Mouse (Mus musculus) layer of hippocampus, adult 9-11 months (tissue): ENCODE measurements around the gene Zfp984.
"Not testable (repeated sequence)": the region's sequence is repeated elsewhere in the genome, so short reads cannot be mapped to it uniquely, and the experiment has no call there.

Experiments used
- DNase-seq: peaks from one replicate; pipeline ENCODE4 v3.0.0; 2022

Gene Zfp984

DNA sequence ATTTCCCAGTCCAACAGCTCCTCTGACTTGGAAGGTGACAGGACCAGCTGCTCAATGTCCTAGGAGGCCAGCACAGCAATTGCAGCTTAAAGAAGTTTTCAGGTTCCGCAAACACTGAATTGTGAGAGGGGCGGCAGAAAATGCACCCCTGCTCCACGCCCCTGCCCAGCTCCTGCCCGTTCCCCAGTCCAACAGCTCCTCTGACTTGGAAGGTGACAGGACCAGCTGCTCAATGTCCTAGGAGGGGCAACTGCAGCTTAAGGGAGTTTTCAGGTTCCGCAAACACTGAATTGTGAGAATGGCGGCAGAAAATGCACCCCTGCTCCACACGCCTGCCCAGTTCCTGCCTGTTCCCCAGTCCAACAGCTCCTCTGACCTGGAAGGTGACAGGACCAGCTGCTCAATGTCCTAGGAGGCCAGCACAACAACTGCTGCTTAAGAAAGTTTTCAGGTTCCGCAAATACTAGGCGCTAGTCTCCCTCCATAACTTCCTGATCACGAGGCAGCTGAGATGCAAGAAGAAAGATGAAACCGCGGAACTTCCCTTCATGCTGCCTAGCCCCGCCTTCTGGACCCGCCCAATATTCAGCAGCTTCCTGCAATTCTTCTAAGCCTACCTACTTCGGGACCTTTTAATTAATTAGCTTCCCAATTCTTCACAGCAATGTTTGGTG lies at the start of gene Zfp984:
Gene Zfp984, minus strand, starts transcription at position 497 of the 674 bp plus-strand sequence.
- not testable (repeated sequence) for DNase-seq

DNA sequence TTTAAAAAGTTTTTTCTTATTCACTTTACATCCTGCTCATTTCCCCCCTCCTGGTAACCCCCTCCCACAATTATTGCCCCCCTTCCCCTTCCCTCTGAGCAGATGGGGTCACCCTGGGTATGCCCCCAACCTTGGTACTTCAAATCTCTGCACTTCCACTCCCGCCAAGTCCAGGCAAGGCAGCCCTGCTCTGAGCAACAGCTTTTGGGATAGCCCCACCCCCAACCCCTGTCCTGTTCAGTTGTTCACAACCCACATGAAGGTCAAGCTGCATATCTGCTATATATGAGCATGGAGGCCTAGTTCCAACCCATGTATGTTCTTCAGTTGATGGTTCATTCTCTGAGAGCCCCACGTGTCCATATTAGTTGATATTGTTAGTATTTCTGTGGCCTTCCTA lies 41.2 kb upstream of the Zfp984 start:
- no peak for DNase-seq

DNA sequence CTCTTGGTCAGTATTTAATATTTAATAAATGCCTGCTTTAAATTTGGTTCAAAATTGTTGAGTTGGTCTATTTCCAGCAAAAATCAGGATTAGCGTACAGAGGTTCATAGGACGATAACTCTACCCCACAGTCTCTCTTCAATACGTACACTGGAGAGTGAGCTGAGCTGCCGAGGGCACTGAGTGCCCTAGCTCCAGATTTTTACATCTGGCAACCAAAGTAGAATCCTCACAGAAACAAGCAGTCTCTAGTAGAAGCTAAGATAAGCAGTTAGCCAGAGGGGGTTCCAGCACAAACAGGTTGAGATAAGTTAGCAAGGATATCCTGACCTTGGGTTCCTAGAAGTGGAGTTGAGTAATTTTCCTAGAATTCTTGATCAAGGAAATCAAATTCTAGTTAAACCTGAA lies 39.0 kb upstream of the Zfp984 start:
- no peak for DNase-seq

DNA sequence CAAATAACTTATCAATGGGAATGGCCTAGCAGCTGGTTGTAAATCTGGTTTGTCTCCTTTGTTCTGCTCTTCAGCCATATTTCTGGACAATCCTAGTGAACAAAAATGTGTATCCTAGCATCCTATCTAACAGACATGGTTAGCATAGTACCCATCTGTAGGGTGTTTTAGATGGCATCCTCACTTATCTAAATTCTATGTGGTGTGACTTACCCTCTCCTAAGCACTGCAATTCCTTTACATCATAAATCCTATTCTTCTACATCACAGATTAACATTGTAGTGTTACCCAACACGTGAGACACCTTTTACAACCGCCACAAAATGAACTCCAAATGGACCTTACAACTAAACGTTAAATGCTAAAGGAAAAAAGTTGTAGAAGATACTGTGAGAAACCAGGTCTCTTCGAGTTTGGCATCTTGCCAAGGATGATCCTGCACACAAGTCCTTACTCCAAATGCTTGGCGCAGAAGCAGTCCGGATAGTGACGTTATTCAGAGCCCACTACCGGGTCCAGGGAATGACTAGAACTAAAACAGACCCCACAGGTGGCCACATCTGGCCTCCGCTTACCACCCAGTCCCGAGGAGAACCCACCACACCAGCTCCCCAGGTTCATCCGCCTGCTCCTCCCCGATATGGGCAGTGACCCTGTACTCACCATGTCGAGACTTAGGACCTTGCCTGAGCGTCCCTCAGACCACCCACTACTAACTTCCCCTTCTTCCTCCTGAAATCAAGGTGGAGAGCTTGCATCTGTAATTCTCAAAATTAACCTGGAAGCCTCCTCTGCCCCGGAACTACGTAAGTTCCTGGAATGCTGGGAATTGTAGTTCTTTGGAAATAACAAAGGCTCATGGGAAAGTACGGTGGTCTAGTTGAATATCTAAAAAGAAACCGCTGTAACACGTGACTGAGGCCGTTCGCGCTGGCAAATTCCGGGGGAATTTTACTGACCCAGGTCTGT lies 38.3 kb upstream of the Zfp984 start, which contains the start of gene Zfp933:
Gene Zfp933, minus strand, starts transcription at position 753 of the 970 bp plus-strand sequence.
- DNase-seq = peak; percentile 88

DNA sequence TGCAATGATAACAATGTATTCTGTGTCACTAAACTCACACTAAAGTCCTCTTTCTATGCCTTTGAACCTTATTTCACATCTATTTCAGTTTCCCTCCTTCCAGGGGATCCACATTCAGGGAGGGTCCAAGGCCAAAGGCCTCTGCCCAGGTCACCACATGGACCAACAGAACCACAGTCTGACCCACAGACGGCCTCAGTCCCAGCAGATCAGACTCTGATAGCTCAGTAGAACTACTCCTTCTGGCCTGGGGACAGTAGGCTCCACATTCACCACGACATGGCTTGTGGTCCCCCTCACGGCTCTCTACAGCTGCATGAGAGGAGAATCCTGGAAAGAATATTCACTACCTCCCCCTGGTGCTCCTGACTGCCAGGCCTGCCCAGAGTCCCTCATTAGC lies 33.3 kb upstream of the Zfp984 start:
- DNase-seq = no peak

DNA sequence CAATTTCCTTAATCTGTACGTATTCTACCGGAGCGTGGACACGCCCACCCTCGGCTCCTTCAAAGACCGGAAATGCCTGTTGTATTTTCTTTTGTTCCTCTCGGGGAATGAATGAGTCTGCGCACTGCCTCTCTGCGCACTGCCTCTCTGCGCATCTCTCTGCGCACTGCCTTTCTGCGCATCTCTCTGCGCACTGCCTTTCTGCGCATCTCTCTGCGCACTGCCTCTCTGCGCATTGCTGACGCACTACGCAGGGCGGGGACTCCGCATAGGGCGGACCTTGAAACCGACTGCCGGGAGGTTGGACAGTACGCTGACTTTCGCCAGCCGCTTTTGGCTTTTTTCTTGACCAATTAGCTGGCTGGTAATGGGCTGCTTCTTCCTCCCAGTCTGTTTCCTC lies 29.7 kb upstream of the Zfp984 start:
- peak; percentile 27 for DNase-seq

DNA sequence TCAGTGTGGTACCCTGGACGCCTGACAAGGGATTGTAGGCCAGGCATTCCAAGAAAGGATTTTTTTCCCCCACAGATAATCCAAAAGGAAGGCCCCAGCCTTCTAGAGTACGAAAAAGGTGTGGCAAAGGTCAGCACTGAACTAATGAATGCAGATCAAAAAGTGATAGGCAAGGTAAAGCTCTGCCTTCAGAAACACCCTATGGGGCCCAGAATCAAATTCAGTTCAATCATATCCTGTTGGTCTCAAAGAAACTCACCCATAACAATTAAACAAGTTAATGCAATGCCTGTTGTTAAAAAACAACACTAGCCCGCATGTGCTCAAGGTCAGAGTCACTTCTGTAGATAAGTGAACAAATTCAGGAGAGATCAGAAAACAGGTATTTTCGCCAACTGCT lies 14.8 kb upstream of the Zfp984 start:
- no peak for DNase-seq

DNA sequence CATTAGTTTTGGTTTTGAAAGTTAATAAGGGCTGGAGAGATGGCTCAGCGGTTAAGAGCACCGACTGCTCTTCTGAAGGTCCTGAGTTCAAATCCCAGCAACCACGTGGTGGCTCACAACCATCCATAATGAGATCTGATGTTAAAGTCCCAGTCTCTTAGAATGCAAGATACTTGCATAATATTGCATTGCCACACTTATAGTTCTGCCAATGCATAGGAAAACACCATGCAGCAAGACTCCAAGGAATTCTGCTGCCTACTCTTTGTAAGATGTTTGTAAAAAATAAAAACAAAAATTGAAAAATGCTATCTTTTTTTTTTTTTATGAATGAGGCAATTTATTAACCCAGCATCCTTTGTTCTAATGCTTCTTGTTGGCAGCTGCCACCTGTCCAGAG lies 11.8 kb upstream of the Zfp984 start:
- not testable (repeated sequence) for DNase-seq

DNA sequence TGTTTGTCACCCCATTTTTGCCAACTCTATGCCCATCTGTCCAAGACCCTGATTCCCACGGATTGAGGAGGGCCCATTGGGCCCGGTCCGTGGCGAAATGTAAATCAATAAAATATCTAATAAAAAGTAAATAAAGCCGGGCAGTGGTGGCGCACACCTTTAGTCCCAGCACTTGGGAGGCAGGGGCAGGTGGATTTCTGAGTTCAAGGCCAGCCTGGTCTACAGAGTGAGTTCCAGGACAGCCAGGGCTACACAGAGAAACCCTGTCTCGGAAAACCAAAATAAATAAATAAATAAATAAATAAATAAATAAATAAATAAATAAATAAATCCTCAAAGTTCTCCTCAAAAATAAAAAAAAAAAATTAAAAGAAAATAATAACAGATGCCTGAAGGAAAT lies 10.1 kb upstream of the Zfp984 start:
- not testable (repeated sequence) for DNase-seq

DNA sequence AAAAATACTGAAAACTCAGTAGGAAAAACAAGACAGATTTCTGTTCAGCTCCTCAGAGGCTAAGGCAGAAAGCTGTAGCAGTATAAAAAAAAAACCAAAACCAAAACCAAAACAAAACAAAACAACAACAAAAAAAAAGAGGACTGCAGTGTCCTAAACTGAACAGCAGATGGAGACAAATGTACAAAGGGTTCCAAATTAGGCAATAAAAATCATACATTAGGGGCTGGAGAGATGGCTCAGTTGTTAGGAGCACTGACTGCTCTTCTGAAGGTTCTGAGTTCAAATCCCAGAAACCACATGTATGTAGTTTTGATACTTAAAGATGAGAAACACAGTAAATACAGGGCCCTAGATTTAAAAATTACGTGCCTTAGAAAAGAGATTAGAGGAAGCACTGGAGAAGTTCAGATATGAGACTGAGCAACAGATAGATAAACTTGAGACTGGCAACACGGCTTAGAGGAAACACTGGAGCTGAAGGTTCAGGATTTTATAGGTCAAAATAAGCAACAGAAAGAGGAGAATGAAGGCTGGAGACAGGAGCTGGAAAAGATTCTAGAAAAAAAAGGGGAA lies 5.1 kb upstream of the Zfp984 start:
- no peak for DNase-seq

DNA sequence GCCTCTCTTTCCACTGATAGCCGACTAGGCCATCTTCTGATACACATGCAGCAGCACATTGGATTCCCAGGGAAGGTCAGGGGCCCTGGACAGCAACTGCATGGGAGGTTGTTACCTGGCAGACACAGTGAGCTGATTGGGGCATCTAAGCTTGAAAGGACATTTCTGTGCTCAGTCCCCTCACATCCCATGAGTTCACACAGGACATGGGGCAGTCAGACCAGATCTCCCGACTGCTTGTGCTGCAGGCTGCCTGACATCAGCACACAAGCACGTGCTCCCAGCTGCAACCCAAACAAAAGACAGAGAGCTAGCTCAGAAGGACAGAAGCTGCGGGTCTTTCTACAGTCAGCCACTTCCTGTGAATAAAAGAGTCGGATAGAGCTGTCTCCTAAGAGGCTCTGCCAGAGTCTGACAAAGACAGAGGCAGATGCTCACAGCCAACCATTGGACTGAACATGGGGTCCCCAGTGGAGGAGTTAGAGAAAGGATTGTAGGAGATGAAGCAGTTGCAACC lies 3.7 kb upstream of the Zfp984 start:
- no peak for DNase-seq

DNA sequence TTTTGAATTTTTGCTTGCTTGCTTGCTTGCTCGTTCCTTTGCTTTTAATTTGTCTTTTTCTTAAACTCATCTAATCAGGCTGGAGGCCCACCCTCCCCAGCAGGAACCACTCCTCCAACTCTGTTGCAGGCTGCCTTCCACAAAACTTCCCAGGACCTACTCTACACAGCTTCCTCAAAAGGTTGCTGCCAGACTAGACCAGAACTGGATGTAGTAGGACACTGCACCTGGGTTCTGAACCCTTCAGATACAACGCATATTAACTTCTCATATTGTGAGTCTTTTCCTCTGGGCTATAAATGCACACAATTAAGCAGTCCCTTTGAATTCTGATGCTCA lies 347 bp upstream of the Zfp984 start:
- DNase-seq = not testable (repeated sequence)

DNA sequence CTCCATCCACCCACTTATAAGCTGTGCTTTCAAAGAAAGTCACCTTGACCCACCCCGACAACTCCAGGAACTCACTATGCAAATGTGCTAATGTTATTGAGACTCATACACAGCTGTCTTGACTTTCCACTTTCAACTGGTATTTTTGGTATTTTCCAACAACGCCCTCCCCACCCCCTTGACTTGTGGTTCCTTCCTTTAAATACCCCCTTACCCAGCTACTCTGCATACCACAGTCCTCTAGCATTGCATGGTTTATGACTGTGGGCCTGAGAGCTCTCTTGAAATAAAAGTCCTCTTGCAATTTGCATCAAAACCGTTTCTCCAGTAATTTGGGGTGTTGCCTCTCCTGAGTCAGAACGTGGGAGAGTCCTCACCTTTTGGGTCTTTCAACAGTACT lies 1.1 kb downstream of the Zfp984 start:
- not testable (repeated sequence) for DNase-seq

DNA sequence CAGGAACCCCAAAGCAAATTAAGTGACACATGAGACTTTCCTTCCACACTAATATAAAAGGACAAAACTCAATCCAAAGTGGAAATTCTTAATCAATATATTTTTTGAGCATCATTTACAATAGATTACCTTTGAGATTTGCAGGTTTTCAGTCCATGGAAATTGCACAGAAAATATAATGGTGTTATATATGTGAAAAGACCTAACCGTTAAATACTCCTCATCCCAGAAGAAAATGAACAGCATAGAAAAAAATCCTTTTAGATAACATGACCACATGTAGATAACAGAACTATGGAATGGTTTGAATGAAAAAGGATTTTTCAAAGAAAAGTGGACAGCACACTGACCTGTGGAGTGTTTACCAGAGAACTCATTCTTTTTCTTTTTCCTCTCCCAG lies 14.3 kb downstream of the Zfp984 start:
- DNase-seq = not testable (repeated sequence)

DNA sequence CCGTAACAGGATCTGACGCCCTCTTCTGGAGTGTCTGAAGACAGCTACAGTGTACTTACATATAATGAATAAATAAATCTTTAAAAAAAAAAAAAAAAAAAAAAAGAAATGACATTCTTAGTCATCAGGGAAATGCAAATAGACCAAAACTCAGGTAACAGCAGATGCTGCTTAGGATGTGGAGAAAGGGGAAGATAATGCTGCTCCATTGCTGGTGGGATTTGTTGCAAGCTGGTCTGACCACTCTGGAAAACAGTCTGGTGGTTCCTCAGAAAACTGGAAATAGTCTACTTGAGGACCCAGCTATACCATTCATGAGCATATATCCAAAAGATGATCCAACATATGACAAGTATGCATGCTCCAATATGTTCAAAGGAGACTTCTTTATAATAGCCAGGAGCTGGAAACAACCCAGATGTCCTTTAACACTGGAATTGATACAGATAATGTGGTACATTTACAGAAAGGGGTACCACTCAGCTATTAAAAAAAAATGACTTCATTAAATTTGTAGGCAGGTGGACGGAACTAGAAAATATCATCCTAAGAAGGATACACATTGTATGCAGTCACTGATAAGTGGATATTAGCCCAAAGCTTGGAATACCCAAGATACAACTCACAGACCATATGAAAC lies 15.4 kb downstream of the Zfp984 start:
- DNase-seq = not testable (repeated sequence)

DNA sequence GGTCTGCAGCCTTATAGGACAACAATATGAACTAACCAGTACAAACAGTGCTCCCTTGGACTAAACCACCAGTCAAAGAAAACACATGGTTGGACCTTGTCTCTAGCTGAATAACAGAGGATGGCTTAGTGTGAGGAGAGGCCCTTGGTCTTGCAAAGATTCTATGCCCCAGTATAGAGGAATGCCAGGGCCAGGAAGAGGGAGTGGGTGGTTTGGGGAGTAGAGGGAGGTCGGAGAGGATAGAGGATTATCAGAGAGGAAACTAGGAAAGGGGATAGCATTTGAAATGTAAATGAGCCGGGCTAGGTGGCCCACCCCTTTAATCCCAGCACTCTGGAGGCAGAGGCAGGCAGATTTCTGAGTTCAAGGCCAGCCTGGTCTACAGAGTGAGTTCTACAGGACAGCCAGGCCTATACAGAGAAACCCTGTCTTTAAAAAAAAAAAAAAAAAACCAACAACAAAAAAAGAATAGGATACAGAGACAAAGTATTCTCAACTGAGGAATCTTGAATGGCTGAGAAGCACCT lies 16.1 kb downstream of the Zfp984 start:
- not testable (repeated sequence) for DNase-seq

DNA sequence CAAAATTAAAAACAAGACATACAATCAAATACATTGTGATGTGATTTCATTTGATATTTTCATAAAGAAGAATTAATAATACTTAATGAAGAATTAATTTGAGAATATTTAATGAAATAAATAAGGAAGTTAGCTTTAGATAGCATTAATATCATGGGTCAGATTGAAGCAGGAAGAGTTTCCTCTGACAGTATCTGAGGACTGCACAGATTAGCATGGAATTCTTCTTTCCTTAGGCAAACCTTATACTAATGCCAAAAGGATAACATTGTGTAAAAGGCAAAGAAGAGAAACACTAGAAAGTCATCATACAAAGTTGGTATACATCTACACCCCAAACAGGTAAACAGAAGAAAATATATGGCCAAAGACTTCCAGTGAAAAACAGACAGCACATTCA lies 17.9 kb downstream of the Zfp984 start:
- not testable (repeated sequence) for DNase-seq

DNA sequence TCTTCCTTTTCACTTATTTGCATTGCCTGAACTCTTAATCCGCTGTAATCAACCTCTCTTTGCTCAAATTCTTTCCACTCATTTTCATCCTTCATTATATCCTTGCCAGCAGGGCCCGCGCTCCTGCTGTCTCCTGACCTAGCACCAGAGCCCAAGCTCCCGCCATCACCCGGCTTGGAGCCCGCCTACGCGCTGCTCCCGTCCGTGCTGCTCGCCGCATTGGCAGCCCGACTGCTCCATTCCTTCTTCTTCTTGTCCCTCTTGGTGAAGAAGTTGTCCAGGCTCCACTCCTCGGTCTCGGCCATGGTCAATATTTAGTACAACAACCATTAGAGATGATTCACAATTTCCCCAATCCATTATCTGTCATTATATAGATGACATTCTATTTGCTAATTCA lies 63.3 kb downstream of the Zfp984 start:
- not testable (repeated sequence) for DNase-seq

DNA sequence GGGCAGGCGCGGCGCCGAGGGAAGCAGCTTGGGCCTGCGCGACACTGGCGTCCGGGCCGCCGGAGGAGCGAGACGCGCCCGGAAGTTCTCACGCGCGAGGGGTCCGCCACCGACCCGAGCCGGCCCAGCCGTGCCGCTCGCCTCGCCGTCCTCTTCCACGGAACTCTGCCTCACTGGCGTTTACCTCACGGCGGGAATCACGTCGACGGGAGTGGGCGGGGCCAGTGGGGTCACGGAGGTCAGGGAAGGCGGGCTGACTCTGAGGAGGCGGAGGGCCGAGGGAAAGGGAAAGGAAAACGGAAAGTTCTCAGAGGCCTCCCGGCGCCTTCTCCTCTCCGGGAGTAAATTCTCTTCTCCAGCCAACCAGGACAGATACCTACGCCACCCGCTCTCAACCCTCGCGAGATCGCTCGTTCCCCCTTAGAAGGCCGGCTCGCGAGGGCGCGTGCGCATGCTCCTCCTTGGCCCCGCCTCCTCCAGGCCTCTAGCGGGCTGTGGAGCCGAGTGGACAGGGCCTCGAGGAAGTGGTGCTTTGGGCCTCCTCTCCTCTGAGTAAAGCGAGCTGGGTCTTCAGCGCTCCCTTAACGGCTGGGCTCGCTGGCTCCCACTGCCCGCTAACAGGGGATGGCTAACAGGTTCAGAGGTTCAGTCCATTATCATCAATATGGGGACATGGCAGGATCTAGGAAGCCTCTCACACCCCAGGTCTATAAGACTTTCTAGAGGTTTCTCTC lies 70.8 kb downstream of the Zfp984 start:
- DNase-seq = not testable (repeated sequence)
